Mouse (Mus musculus): Measurements from ENCODE around the gene Dbndd2. TPM values are rescaled to one million over a fixed set of nuclear protein-coding genes. Genes with fewer than 3 reads are reported as not detected.

Gene Dbndd2
- polyA plus RNA-seq, 1 experiment from 2014 or later = 13.1 TPM

DNA sequence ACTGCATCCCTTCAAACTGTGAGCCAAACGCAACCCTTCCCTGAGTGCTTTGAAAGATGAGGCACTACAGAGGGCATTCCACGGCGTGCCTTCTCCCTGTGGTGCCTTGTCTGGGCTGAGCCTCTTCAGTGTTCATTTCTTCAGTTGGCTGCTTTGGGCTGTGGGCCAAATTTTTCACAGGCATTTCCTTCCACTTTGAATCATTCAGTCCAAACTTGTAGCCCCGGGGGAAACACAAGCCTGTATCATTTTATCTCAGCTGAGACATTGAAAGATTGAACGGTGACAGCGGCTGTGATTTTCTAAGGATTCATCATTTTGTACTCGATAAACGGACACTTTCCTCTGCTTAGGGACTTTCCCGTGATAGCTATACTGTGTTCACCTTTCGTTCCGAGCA is 30.7 kb downstream of the Dbndd2 start:
- no peak for ATAC-seq (ENCODE audit: insufficient number of reproducible peaks, insufficient read depth, low FRiP score, low read depth)
- WGBS = 75% methylated on average over 11 of the region's 11 CpGs
- H3K36me3 ChIP-seq (ENCODE audit: control insufficient read depth, insufficient read depth, low read length) = no peaks in the 10 kb centered on the region

DNA sequence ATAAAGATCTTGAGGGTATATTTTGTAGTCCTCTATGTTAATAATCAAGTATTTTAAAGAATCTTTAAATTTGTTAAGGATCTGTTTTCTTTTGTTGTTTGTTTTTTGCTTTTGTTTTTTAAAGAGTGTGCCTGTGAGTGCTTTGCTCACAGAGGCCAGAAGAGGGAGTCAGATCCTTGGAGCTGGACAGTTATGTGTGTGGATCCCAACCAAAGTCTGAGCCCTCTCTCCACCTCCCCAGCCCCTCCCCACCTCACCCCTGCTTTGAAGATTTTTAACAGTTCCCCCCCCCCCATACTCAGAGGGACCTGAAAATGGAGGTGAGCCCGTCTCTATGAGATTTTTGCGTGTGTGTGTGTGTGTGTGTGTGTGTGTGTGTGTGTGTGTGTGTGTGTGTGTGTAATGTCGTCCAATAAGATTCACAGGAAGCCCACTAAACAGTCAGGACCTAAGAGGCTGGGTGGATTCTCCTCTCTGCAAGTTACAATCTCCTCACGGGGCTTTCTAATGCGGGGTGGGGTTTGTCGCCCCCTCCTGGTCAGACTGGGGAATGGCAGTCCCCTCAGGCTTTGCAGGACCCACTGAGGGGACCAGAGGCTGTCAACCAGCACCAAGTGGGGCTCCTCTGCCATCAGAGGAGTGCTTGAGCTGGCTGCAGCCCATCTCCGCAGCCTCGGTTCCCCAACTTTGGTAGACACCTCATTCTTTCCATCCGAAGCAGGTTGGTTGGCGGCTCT is 31.7 kb downstream of the Dbndd2 start:
- ATAC-seq (ENCODE audit: insufficient number of reproducible peaks, insufficient read depth, low FRiP score, low read depth) = no peak
- Histone ChIP-seq H3K27me3 (ENCODE audit: control insufficient read depth, insufficient read depth, low read length) (peaks cover 11% of the 10 kb centered on the region), H3K4me1 (ENCODE audit: control insufficient read depth in 2 of 2, insufficient read depth in 2 of 2, low read length in 2 of 2) (peaks cover 6% of the 10 kb centered on the region in 2 experiments; a peak in 3 of 4 replicates), H3K9ac (ENCODE audit: low read length) (no peak overlapping the region), H3K36me3 (ENCODE audit: control insufficient read depth, insufficient read depth, low read length) (no peaks in the 10 kb centered on the region), H3K9me3 (ENCODE audit: control insufficient read depth, low read length) (0 out of 2 replicates have a peak, but pooled peaks cover under 1% of the 10 kb centered on the region), H3K4me3 (ENCODE audit: control insufficient read depth in 1 of 2, insufficient read depth in 1 of 2, low read depth in 1 of 2, low read length in 2 of 2) (no peak overlapping the region), H3K4me2 (ENCODE audit: low read length) (no peak overlapping the region), H3K27ac (replicated peaks in 1 of 2; ENCODE audit: control insufficient read depth in 1 of 2, insufficient read depth in 1 of 2, low read depth in 2 of 2, low read length in 2 of 2) (peak overlapping the region; percentile 12 to 18; a peak in 1 of 4 replicates)
- WGBS = 31% methylated on average over 10 of the region's 10 CpGs

More for the DNA sequence above, 30.7 kb downstream of the Dbndd2 start:
- no peaks in the 10 kb centered on the region for H3K9me3 ChIP-seq (ENCODE audit: control insufficient read depth, low read length)
- no peak overlapping the region for H3K4me2 ChIP-seq (ENCODE audit: low read length)
- H3K27ac ChIP-seq (replicated peaks in 1 of 2; ENCODE audit: control insufficient read depth in 1 of 2, insufficient read depth in 1 of 2, low read depth in 2 of 2, low read length in 2 of 2) = no peak overlapping the region
- no peak overlapping the region for H3K9ac ChIP-seq (ENCODE audit: low read length)
- H3K4me1 ChIP-seq (ENCODE audit: control insufficient read depth in 2 of 2, insufficient read depth in 2 of 2, low read length in 2 of 2) = peaks cover 6% of the 10 kb centered on the region in 2 experiments; a peak in 3 of 4 replicates
- H3K27me3 ChIP-seq (ENCODE audit: control insufficient read depth, insufficient read depth, low read length) = 0 out of 2 replicates have a peak, but pooled peaks cover 2% of the 10 kb centered on the region
- H3K4me3 ChIP-seq (ENCODE audit: control insufficient read depth in 1 of 2, insufficient read depth in 1 of 2, low read depth in 1 of 2, low read length in 2 of 2) = no peak overlapping the region

DNA sequence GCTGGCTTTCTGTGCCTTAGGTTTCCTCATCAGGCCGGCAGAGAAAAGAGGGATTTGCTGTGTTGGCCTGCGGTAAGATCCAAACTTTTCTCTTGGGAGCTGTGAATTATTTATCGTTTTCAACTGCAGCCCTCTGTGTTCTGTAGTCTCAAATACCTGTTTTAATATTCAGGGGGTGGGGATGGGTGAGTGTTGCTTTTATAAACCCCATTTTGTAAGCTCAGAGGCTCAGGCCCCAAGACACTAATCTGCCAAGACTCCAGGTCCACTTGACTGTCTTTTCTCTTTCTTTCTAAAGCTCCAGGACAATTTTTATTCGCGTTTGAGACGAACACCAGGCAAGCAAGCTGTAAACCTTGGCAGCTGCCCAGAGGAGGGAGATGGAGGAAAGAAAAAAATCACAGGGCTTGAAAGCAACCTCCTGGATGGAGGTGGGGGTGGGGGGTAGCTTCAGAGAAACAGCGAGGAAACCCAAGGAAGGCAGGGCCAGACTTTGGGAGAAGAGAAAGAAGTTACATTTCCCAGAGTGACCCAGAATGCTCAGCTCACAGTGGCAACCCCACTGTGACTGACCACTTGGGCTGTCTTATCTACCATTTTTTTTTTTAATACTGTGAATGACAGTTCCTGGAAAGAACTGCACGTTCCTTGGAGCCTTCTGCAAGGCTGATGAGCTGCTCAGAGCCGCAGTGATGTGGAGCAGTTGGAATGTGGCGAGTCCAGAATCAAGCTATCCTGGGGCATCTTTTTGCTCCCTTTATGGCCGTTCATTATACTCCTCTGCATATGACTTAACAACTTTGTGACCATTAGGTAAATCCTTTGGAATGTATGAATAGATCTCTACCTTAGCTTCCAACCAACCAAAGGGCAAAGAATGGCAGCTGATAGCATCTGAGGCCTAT is 32.6 kb downstream of the Dbndd2 start:
- H3K27ac ChIP-seq (replicated peaks in 1 of 2; ENCODE audit: control insufficient read depth in 1 of 2, insufficient read depth in 1 of 2, low read depth in 2 of 2, low read length in 2 of 2) = peak overlapping the region; percentile 12 to 45; a peak in 3 of 4 replicates
- 35% methylated on average over 11 of the region's 11 CpGs for WGBS
- ATAC-seq (ENCODE audit: insufficient number of reproducible peaks, insufficient read depth, low FRiP score, low read depth) = no peak

DNA sequence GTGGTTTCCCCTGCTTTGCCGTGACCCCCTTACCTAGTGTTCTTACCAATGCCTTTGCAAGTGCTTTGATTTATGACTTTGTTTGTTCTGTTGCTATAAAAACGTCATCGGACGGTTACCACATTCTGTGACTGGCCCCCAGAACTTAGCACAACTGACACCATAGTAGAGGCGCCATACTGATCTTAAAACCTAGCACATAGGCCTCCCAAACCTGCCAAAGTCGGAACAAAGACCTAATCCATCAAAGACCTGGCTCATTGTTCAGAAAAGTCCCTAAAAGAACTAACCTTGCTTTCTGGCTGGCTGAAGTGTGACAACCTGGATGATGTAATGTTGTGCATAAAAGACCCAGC is 33.2 kb downstream of the Dbndd2 start:
- Histone ChIP-seq H3K27ac (replicated peaks in 1 of 2; ENCODE audit: control insufficient read depth in 1 of 2, insufficient read depth in 1 of 2, low read depth in 2 of 2, low read length in 2 of 2) (no peak overlapping the region; a peak in 1 of 4 replicates), H3K4me3 (ENCODE audit: control insufficient read depth in 1 of 2, insufficient read depth in 1 of 2, low read depth in 1 of 2, low read length in 2 of 2) (no peak overlapping the region), H3K9ac (ENCODE audit: low read length) (no peak overlapping the region), H3K4me2 (ENCODE audit: low read length) (no peak overlapping the region), H3K9me3 (ENCODE audit: control insufficient read depth, low read length) (peaks cover 5% of the 10 kb centered on the region; the same call in 1 of the 2 replicates), H3K36me3 (ENCODE audit: control insufficient read depth, insufficient read depth, low read length) (no peaks in the 10 kb centered on the region), H3K4me1 (ENCODE audit: control insufficient read depth in 2 of 2, insufficient read depth in 2 of 2, low read length in 2 of 2) (peaks cover 2 to 6% of the 10 kb centered on the region in 2 experiments; a peak in 3 of 4 replicates), H3K27me3 (ENCODE audit: control insufficient read depth, insufficient read depth, low read length) (peaks cover 14% of the 10 kb centered on the region)
- 73% methylated on average over 6 of the region's 6 CpGs for WGBS
- no peak for ATAC-seq (ENCODE audit: insufficient number of reproducible peaks, insufficient read depth, low FRiP score, low read depth)

More for the DNA sequence above, 32.6 kb downstream of the Dbndd2 start:
- Histone ChIP-seq H3K9me3 (ENCODE audit: control insufficient read depth, low read length) (peaks cover 5% of the 10 kb centered on the region; the same call in 1 of the 2 replicates), H3K4me2 (ENCODE audit: low read length) (no peak overlapping the region), H3K4me1 (ENCODE audit: control insufficient read depth in 2 of 2, insufficient read depth in 2 of 2, low read length in 2 of 2) (peaks cover 2 to 6% of the 10 kb centered on the region in 2 experiments; a peak in 3 of 4 replicates), H3K36me3 (ENCODE audit: control insufficient read depth, insufficient read depth, low read length) (no peaks in the 10 kb centered on the region), H3K4me3 (ENCODE audit: control insufficient read depth in 1 of 2, insufficient read depth in 1 of 2, low read depth in 1 of 2, low read length in 2 of 2) (no peak overlapping the region), H3K9ac (ENCODE audit: low read length) (no peak overlapping the region), H3K27me3 (ENCODE audit: control insufficient read depth, insufficient read depth, low read length) (peaks cover 14% of the 10 kb centered on the region)

DNA sequence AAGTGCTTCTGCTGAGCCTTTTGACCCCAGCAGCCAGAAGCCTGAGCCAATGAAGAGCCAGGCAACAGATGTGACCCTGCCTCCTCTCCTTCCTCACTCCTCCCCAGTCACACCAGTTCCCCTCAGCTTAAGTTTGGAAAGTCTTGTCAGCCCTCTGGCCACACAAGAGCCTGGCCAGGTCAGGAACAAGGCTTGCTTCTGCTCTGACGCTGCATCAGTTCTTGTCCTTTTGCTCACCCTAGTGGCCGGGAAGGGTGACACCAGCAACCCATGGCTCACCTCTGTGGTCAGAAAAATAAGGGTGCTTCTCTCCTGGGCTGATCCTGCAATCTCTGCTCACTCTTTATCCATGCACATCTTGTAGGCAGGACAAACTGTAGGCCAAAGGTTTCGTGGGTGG is 34.9 kb downstream of the Dbndd2 start:
- H3K27me3 ChIP-seq (ENCODE audit: control insufficient read depth, insufficient read depth, low read length) = peaks cover 14% of the 10 kb centered on the region
- H3K27ac ChIP-seq (replicated peaks in 1 of 2; ENCODE audit: control insufficient read depth in 1 of 2, insufficient read depth in 1 of 2, low read depth in 2 of 2, low read length in 2 of 2) = no peak overlapping the region
- no peaks in the 10 kb centered on the region for H3K36me3 ChIP-seq (ENCODE audit: control insufficient read depth, insufficient read depth, low read length)
- no peak overlapping the region for H3K4me3 ChIP-seq (ENCODE audit: control insufficient read depth in 1 of 2, insufficient read depth in 1 of 2, low read depth in 1 of 2, low read length in 2 of 2)
- no peak overlapping the region for H3K4me2 ChIP-seq (ENCODE audit: low read length)
- peaks cover 2 to 6% of the 10 kb centered on the region in 2 experiments; a peak in 2 of 4 replicates for H3K4me1 ChIP-seq (ENCODE audit: control insufficient read depth in 2 of 2, insufficient read depth in 2 of 2, low read length in 2 of 2)
- H3K9me3 ChIP-seq (ENCODE audit: control insufficient read depth, low read length) = peaks cover 7% of the 10 kb centered on the region
- no peak overlapping the region for H3K9ac ChIP-seq (ENCODE audit: low read length)
- whole genome bisulfite sequencing = 8% methylated on average over 3 of the region's 3 CpGs
- ATAC-seq (ENCODE audit: insufficient number of reproducible peaks, insufficient read depth, low FRiP score, low read depth) = peak; percentile 39; the same call in 1 of the 2 replicates

DNA sequence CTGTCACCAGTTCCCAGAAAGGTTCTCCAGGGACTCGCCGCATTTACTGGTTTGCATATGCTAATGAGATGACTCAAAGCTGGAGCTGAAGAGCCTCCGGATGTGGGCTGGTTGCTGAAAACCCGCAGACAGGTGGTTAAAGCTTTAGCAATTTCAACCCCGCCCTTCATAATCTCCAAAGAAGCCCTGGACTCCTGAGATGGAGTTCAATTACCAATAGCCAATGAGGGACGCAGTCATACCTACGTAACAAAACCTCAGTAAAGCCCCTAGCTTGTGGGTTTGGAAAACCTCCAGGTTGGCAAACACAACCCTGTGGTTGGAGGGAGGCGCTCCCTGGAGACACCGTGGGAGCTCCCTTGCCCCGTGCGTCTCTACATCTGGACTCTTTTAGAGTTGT is 35.9 kb downstream of the Dbndd2 start:
- Histone ChIP-seq H3K36me3 (ENCODE audit: control insufficient read depth, insufficient read depth, low read length) (no peaks in the 10 kb centered on the region), H3K9me3 (ENCODE audit: control insufficient read depth, low read length) (peaks cover 13% of the 10 kb centered on the region), H3K27ac (replicated peaks in 1 of 2; ENCODE audit: control insufficient read depth in 1 of 2, insufficient read depth in 1 of 2, low read depth in 2 of 2, low read length in 2 of 2) (no peak overlapping the region), H3K27me3 (ENCODE audit: control insufficient read depth, insufficient read depth, low read length) (peaks cover 14% of the 10 kb centered on the region), H3K4me2 (ENCODE audit: low read length) (no peak overlapping the region), H3K4me3 (ENCODE audit: control insufficient read depth in 1 of 2, insufficient read depth in 1 of 2, low read depth in 1 of 2, low read length in 2 of 2) (no peak overlapping the region), H3K4me1 (ENCODE audit: control insufficient read depth in 2 of 2, insufficient read depth in 2 of 2, low read length in 2 of 2) (peaks cover 2 to 6% of the 10 kb centered on the region in 2 experiments; a peak in 2 of 4 replicates), H3K9ac (ENCODE audit: low read length) (no peak overlapping the region)
- no peak for ATAC-seq (ENCODE audit: insufficient number of reproducible peaks, insufficient read depth, low FRiP score, low read depth)
- 11% methylated on average over 11 of the region's 11 CpGs for WGBS

DNA sequence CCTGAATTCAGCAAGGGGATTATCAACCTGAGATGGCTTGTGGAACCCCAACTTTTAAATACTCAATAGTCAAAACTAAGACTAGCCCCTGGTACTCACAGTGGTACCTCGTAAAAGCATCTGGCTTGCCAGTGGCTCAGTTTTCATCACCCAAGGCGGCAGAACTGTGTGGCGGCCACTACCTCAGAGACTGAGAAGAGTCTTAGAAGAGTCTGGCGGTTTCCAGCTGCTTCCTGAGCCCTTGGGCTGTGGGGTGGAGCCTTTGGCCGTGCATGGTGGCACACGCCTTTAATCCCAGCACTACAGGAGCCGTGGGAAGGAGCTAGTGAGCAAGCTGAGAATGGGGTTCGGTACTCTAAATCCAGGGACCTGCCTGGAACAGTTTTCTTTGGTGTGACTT is 36.4 kb downstream of the Dbndd2 start:
- H3K9me3 ChIP-seq (ENCODE audit: control insufficient read depth, low read length) = peaks cover 13% of the 10 kb centered on the region
- peaks cover 2 to 6% of the 10 kb centered on the region in 2 experiments; a peak in 2 of 4 replicates for H3K4me1 ChIP-seq (ENCODE audit: control insufficient read depth in 2 of 2, insufficient read depth in 2 of 2, low read length in 2 of 2)
- no peak for ATAC-seq (ENCODE audit: insufficient number of reproducible peaks, insufficient read depth, low FRiP score, low read depth)
- H3K36me3 ChIP-seq (ENCODE audit: control insufficient read depth, insufficient read depth, low read length) = no peaks in the 10 kb centered on the region
- no peak overlapping the region for H3K4me3 ChIP-seq (ENCODE audit: control insufficient read depth in 1 of 2, insufficient read depth in 1 of 2, low read depth in 1 of 2, low read length in 2 of 2)
- peaks cover 14% of the 10 kb centered on the region for H3K27me3 ChIP-seq (ENCODE audit: control insufficient read depth, insufficient read depth, low read length)
- H3K27ac ChIP-seq (replicated peaks in 1 of 2; ENCODE audit: control insufficient read depth in 1 of 2, insufficient read depth in 1 of 2, low read depth in 2 of 2, low read length in 2 of 2) = no peak overlapping the region
- WGBS = 25% methylated on average over 8 of the region's 8 CpGs
- no peak overlapping the region for H3K4me2 ChIP-seq (ENCODE audit: low read length)
- H3K9ac ChIP-seq (ENCODE audit: low read length) = no peak overlapping the region

All from heart, embryonic 14.5 days (tissue).